Mouse (Mus musculus) telencephalon, adult 2 months (tissue): ENCODE results near the gene Gramd4.
A peak's percentile ranks its signal among the peaks of the same experiment; 100 is the strongest.

Source experiments
- DNase-seq: peaks from one replicate; pipeline ENCODE4 v3.0.0-alpha.2; 2011; ENCODE audit warnings: low read depth, low spot score

The Gramd4 gene

GRCm38 (mm10) chr15:86057413-86057812 lies at the start of gene Gramd4:
TSS of gene Gramd4 (plus strand) at chr15:86057695.
- no peak for DNase-seq

DNA sequence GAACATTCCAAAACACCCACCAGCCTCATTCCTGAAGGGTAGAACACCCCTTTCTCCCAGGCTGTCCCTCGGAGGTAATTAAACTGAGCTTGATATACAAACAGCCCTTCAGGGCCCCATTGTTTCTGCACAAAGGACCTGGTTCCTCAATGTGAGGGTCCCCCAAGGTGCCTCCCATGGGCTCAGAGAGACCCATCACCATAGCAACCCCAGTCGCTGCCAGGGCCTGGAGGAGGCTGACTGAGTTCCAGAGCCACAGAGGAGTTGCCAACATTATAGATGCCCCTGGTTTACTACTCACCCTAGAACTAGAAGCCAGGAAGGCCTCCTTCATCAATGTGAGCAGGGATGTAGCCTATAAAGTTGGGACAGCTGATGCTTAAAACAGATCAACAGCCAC lies 44.4 kb upstream of the Gramd4 start:
- DNase-seq, result no peak

- DNase-seq, result no peak
These were observed 43.8 kb upstream of the Gramd4 start for GRCm38 (mm10) chr15:86013656-86014055.

DNA sequence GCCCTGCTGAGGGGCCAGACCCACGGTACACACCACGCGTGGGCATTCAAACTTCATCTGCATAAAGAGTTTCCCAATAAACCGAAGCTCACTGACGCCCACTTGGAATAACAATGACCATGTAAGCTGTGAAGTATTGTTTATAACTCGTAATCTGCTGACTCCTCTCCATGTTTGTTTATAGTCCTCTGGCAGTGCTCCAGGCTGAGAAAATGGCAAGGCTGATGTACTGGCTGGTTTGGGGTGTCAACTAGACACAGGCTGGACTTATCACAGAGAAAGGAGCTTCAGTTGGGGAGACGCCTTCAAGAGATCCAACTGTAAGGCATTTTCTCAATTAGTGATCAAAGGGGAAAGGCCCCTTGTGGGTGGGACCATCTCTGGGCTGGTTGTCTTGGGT lies 42.5 kb upstream of the Gramd4 start:
- no peak for DNase-seq

- peak; percentile 27 for DNase-seq
These were observed 41.5 kb upstream of the Gramd4 start for GRCm38 (mm10) chr15:86015860-86016541.

DNA sequence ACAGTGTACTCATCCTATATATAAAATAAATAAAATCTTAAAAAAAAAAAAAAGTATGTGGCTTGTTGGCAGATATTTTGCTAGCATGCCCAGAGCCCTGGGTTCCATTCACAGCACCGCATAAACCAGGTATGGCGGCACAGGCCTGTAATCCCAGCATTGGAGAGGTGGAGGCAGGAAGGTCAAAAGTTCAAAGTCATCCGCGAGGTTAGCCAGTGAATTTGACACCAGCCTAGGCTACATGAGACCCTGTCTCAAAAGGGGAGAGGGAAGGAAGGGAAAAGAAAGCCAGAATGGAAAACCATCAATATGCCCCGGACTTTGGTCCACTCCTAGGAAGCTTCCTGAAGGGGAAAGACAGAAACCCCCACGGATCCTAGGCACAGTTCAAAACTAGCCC lies 40.2 kb upstream of the Gramd4 start:
- no peak for DNase-seq

GRCm38 (mm10) chr15:86018753-86019512 lies 38.6 kb upstream of the Gramd4 start:
- DNase-seq, result no peak

GRCm38 (mm10) chr15:86020008-86020407 lies 37.5 kb upstream of the Gramd4 start:
- DNase-seq, result no peak

- DNase-seq, result no peak
These were observed 36.2 kb upstream of the Gramd4 start for GRCm38 (mm10) chr15:86021301-86021700.

DNA sequence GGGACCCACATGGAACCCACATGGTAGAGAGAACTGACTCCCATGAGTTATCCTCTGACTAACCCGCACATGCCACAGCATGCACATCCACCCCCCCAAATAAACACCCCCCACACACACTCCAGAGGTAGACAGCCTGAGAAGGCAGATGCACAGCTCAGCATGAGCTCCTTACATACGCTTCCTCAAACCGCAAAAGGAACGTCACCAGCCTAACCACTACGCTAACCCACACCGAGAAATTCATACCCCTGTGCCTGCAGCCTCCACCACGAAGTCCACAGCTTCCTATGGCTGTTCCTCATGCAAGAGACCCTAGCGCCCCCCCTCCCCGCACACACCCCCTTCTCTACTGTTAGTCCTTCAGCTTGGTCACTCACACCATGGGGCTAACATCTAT lies 35.5 kb upstream of the Gramd4 start:
- no peak for DNase-seq

DNA sequence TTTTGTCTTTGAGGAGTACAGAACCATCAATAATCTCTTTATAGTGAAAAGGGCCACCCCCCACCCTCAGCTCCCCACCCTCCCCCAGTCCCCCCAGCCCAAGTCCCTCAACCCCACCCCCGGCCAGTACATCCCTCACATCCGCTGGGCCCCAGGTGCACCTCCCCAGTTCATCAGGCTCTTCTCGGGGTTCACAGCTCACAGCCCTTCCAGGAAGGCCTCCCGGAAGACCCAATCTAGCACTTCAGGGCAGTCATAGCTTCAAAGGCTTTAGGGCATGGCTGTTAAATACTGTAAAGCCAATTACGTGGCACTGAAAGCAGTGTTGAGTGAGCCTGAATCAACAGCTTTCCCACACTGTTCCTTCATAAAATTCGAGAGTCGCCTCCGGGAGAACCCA lies 29.6 kb upstream of the Gramd4 start:
- DNase-seq, result no peak

DNA sequence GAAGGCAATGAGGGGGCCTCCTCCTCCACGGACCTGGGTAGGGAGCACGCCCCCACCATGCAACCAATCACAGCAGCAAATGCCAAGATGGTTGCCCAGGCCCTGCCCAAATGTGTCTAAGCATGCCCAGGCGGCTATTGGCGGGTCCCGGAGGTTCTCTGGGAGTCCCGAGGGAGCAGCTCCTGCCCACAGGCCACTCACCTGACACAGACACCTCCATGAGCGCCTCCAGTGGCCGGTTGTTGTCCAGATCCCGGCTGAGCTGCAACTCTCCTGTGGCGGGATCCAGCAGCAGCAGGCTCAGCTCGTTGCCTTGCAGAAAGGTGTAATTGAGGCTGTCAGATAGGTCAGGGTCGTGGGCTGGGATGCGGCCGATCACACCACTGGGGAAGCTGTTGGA lies 27.5 kb upstream of the Gramd4 start:
- DNase-seq, result no peak

- no peak for DNase-seq
These were observed 24.7 kb upstream of the Gramd4 start for GRCm38 (mm10) chr15:86032811-86033190.

- DNase-seq, result no peak
These were observed 24.2 kb upstream of the Gramd4 start, which contains the start of gene Celsr1 for GRCm38 (mm10) chr15:86033191-86033841. TSS of gene Celsr1 (minus strand) at chr15:86033777.

- DNase-seq, result no peak
These were observed 23.4 kb upstream of the Gramd4 start for GRCm38 (mm10) chr15:86034021-86034523.

- DNase-seq, result no peak
These were observed 22.6 kb upstream of the Gramd4 start for GRCm38 (mm10) chr15:86034781-86035360.

- no peak for DNase-seq
These were observed 21.6 kb upstream of the Gramd4 start for GRCm38 (mm10) chr15:86035913-86036312.

- DNase-seq, result peak; percentile 36
These were observed 18.7 kb upstream of the Gramd4 start for GRCm38 (mm10) chr15:86038802-86039201.

DNA sequence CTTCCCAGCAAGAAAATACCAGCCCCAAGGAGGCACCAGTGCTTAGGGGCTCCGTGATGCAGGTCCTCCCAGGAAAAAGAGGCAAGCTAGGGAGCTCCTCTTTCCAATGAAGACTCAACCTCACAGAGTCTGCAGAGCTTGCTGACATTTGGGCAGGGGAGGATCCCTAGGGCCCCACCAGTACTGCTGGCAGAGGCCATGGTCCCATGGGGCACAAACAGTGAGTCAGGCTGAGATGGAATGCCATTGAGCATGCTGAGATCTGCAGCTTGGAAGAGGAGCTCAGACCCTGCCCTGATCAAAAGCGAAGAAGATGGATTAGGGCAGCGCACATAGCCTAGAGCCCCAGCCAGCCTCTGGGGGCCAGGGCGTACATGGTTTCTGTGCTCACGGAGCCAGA lies 16.1 kb upstream of the Gramd4 start:
- no peak for DNase-seq

DNA sequence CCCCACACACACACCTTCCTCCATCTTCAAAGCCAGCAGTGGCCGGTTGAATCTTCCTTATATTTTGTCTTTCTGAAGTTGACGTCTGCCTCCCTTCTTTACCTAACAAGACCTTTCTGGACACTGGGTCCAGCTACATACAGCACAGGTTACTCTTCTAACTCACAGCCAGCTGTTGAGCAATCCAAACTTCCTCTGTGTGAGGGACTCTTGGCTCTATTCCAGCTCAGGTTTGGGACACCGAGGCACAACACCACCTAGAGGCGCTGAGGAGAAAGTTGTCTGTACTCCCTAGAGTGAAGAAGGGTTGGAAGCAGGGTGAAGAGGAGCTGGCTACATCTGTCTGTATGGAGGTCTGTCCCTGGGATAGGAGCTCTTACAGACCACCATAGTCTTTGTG lies 15.1 kb upstream of the Gramd4 start:
- no peak for DNase-seq

DNA sequence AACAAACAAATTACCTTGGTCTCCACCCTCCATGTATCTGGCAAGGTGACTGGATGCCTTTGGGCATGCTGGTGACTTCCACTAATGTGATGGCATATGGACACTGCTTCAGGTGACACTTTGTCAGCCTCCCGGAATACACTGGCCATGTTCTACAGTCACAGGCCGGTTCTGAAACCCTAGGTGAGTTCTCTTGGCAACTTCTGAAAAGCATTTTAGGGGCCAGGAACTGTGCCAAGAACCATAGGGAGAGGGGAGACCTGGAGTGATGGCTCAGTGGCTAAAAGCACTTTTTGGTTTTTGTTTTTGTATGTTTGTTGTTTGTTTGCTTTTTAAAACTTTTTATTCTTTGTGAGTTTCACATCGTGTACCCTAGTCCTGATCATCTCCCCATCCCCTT lies 8.0 kb upstream of the Gramd4 start:
- no peak for DNase-seq

DNA sequence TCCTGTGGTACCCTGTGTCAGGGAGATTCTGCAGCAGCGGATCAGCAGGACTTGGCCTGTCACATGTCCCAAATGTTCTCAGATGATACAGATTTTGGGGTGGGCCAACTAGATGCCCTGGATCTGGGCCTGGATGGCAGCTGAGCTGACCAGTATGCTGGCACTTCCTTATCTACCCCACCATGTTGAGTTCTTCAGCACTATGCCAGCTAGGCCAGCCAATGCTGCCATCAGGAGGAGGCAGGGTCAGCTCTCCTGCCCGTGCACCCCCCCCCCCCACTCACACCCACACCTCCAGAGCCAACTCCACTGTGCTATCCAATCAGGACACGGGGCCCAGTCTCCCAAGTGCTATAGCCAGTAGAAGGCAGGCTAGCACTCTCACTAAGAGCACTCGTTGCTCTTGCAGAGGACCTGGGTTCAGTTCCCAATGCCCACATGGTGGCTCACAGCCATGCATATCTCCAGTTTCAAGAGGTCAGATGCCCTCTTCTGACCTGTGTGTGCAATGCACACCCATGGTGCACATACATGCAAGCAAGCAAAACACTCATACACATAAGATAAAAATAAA lies 7.2 kb upstream of the Gramd4 start:
- no peak for DNase-seq
